Mouse (Mus musculus) erythroid progenitor cell, adult 5-6 weeks (primary cell): ENCODE results near the gene Txnip. TPM values are rescaled to one million over a fixed set of nuclear protein-coding genes. Genes with fewer than 3 reads are reported as not detected.
A peak's percentile ranks its signal among the peaks of the same experiment; 100 is the strongest.

ENCODE experiments used
- ATAC-seq: replicated peaks from 2 replicates; pipeline ENCODE4 v1.8.0; 2016; ENCODE audit warnings: moderate number of reproducible peaks, mild to moderate bottlenecking, moderate TSS enrichment, inconsistent platforms; ENCODE audit not compliant: poor library complexity, low FRiP score, severe bottlenecking
- total RNA-seq, 2 experiments: library from RNA; stranded (forward) in 1 of 2; stranded (reverse) in 1 of 2; fragments of 150-400 nt in 1 of 2; fragments of 186-747, 209-891 nt in 1 of 2; gene quantifications; 2 replicates each; pipeline versions ENCODE4 v1.2.3 to v1.2.4; 2015 to 2017; ENCODE audit warnings: low replicate concordance in 2 of 2

The Txnip gene
- total RNA-seq, 2 experiments from 2014 or later: 59.8 to 157 TPM

DNA sequence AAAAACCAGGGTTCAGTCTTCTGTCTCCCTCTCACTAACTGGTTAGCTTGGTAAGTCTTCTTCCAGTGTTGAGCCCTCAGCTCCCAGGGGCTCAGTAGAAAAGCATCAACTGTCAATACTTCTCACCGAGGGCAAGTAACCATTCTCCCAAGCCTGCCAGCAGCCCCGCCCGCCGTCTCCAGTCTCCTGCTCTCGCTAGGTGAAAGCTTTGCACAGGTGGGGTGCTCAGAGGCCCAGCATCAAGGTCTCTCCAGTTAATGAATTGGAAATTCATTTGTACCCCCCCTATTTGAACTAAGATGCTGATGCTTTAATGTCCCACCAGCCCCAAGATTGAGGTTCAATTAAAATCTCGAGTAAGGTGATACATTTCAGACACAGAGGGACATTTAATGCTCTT, 23.4 kb downstream of the Txnip start:
- ATAC-seq: no peak

- no peak for ATAC-seq
These were observed 24.2 kb downstream of the Txnip start for GRCm38 (mm10) chr3:96581771-96582515.

DNA sequence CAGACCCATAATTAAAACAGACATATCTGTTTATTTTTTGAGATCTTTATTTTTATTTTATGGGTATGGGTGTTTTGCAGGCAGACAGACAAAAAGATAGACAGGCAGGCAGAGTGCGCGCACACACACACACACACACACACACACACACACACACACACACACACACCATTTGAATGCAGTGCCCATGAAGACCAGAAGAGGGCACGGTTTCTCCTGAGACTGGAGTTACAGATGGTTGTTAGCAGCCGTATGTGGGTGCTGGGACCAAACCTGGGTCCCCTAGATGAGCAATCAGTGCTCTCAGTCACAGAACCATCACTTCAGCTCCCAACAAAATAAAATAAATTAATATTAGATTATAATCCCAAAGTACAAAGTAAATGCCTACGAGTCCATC, 25.6 kb downstream of the Txnip start:
- no peak for ATAC-seq

DNA sequence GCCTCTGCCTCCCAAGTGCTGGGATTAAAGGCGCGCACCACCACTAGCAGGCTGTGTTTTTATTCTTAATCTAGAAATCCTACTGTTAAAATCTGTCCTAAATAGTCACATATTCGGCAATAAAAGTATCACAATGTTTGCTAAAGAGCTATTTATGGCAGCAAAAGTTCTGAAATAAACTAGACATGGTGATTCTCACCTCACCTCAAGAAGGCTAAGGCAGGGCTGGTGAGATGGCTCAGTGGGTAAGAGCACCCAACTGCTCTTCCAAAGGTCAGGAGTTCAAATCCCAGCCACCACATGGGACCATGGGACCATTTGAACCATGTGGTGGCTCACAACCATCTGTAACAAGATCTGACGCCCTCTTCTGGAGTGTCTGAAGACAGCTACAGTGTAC, 32.9 kb downstream of the Txnip start:
- ATAC-seq: no peak

DNA sequence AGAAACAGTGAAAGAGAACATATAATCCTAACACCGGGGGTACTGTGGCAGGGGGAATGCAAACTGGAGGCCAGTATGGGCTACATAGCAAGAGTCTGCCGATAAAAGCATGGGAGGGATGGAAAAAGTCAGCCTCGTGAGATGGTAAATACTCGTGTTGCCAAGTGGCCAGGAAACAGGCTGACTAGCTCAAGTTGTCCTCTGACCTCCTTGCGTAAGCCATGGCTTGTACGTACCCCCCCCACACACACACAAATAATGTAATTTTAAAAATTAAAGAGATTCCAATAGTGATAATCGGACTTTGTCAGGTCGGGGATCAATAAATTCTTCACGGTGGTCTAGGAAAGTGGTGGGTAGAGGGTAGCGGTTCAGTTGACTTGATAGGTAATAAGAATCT, 35.6 kb downstream of the Txnip start:
- peak; percentile 32 for ATAC-seq

DNA sequence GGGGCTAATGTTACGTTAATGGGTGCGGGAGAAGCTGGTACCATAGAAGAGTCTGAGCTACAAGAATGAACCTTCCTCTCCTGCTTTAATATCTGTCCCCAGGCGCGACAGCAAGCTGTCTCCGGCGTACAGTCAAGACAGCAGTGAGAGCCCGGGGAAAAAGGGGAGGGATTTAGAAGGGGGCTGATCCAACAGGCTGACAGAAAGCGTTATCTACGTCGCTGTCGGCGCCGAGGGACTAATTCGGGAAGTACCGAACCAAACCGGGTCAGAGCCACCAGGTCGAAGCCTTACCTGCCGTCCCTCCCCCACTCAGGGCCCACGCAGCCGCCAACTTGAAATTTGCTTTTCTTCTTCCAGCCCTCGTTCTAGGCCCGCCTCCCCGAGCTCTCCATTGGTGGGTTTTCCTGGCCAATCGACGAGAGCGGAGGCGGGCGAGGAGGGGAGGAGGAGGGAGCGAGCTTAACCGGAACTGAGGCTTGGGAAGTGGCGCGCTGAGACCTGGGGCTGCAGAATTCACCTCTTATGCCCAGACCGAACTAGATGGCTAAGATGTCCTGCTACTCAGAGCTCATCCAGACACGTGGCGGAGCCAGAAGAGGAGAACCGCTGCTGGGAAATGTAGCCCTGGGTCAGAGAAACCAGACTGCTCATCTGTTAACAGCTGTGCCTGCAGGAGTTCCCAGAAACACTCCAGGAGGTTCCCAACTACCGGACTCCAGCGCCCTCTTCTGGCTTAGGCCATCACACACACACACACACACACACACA, 36.2 kb downstream of the Txnip start, which contains the start of gene Polr3gl:
Polr3gl (minus strand) TSS at position 392 of the 771 bp plus-strand sequence.
- ATAC-seq: peak; percentile 98

GRCm38 (mm10) chr3:96594851-96595250, 37.1 kb downstream of the Txnip start:
- no peak for ATAC-seq

DNA sequence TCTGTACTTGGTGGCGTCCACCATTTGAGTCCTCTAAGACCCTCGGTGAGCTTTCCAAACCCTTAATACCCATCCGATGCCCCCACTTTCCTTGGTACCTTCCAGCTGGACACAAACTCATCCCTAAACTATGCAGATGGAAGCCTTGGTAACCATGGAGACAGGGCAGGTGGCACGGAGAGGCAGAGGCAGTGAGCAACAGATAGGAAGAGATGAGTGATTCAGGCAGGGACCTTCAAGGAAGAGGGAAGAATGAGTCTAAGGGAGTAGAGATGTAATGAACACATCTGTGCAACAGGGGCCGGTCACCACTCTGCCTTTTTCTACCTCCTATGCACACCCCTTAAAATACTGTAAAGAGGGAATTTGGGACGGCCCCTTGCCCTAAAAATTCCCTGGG, 37.9 kb downstream of the Txnip start:
- ATAC-seq: no peak

DNA sequence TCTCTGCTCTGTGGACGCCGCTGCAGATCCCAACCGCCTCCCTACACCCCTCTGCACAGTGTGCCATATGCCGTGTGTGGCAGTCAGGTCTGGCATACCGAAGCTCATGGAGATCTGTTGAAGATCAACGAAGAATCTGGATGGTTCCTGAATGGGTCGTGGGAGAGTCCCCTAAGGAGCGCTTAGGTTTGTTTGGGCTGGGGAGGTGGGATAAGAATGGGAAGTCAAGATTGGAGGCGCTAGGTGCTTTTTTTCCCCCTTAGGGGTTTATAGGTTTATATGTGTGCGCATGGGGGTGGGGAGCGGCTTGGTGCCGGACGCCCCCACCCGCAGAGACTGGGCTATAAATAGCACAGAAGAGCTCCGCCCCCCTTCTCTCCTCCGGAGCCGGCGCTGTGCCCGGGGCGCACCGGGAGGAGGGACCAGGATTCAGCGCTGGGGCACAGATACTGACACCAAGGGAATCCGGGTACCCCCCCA, 38.5 kb downstream of the Txnip start, which contains the start of gene Ankrd34a:
Ankrd34a (plus strand) TSS at position 409 of the 480 bp plus-strand sequence.
- no peak for ATAC-seq

GRCm38 (mm10) chr3:96596855-96597254, 39.1 kb downstream of the Txnip start:
- no peak for ATAC-seq

GRCm38 (mm10) chr3:96597435-96597891, 39.7 kb downstream of the Txnip start:
- ATAC-seq: no peak

GRCm38 (mm10) chr3:96598156-96599068, 40.7 kb downstream of the Txnip start:
- ATAC-seq: no peak

DNA sequence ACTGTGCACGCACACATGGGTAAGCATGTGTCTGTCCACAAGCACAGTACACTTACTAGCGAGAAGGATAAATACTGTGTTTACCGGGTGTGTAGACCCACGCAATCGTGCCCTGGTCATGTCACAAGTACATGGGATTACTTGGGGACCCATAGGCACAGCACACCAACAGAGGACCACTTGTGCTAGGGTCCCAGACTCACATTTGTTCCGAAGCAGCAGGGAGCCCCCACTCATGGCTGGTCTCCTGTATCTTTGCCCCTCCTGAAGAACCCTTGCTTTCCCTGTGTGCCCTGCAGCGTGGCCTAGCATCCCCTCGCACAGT, 41.3 kb downstream of the Txnip start:
- ATAC-seq: no peak

GRCm38 (mm10) chr3:96599411-96599810, 41.7 kb downstream of the Txnip start:
- ATAC-seq: no peak

- no peak for ATAC-seq
These were observed 43.0 kb downstream of the Txnip start, which contains the start of gene Lix1l for GRCm38 (mm10) chr3:96600639-96601250. Gene Lix1l, plus strand, starts transcription at chr3:96601149.

DNA sequence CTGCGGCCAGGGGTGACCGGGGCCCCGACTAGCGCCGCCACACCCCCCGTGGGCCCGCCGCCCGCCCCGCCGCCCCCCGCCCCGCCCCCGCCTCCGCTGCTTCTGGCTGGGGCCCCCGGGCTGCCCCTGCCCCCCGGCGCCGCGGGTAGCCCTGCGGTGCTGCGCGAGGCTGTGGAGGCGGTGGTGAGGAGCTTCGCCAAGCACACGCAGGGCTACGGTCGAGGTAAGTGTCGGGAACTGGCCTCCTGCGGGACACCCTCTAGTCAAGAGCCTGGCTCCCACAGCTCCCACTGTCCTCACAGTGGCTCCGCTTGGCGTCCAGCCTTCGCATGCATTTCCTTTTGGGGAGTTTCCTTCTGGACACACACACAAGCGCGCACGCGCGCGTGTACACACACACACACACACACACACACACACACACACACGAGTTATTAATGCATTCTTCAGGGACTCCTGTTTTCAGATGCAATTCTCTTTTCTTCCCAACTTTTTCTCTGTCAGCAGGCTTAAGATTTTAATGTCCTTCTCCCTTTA, 43.6 kb downstream of the Txnip start:
- ATAC-seq: no peak

- ATAC-seq: no peak
These were observed 44.4 kb downstream of the Txnip start for GRCm38 (mm10) chr3:96601941-96602703.

GRCm38 (mm10) chr3:96602704-96603084, 44.9 kb downstream of the Txnip start:
- no peak for ATAC-seq

- ATAC-seq: no peak
These were observed 45.6 kb downstream of the Txnip start for GRCm38 (mm10) chr3:96603311-96603710.
